Mouse (Mus musculus): ENCODE measurements around the gene Parvg. TPM values are rescaled to one million over a fixed set of nuclear protein-coding genes. Genes with fewer than 3 reads are reported as not detected.

Gene Parvg
- total RNA-seq, 2 experiments from 2014 or later = 0.74 to 0.97 TPM

GRCm38 (mm10) chr15:84348769-84349168, 24.9 kb downstream of the Parvg start:
- intact Hi-C loops (cut with DNase I) = no loop called here
- no peak for DNase-seq

- intact Hi-C loops (cut with DNase I) = no loop called here
- DNase-seq = no peak
These were observed 26.3 kb downstream of the Parvg start for GRCm38 (mm10) chr15:84349915-84350738.

GRCm38 (mm10) chr15:84351342-84351741, 27.5 kb downstream of the Parvg start:
- DNase-seq = no peak
- intact Hi-C loops (cut with DNase I) = no loop called here

- intact Hi-C loops (cut with DNase I) = no loop called here
- no peak for DNase-seq
These were observed 28.4 kb downstream of the Parvg start for GRCm38 (mm10) chr15:84351915-84352844.

GRCm38 (mm10) chr15:84355081-84355480, 31.3 kb downstream of the Parvg start:
- intact Hi-C loops (cut with DNase I) = no loop called here
- no peak for DNase-seq

- intact Hi-C loops (cut with DNase I) = no loop called here
- DNase-seq = no peak
These were observed 40.9 kb downstream of the Parvg start for GRCm38 (mm10) chr15:84364746-84365145.

- intact Hi-C loops (cut with DNase I) = no loop called here
- no peak for DNase-seq
These were observed 42.0 kb downstream of the Parvg start for GRCm38 (mm10) chr15:84365675-84366381.

GRCm38 (mm10) chr15:84366574-84366989, 42.8 kb downstream of the Parvg start:
- intact Hi-C loops (cut with DNase I) = no loop called here
- no peak for DNase-seq

GRCm38 (mm10) chr15:84367402-84367801, 43.6 kb downstream of the Parvg start:
- DNase-seq = no peak
- intact Hi-C loops (cut with DNase I) = no loop called here

- DNase-seq = no peak
- intact Hi-C loops (cut with DNase I) = no loop called here
These were observed 49.0 kb downstream of the Parvg start for GRCm38 (mm10) chr15:84372801-84373200.

GRCm38 (mm10) chr15:84378734-84379133, 54.9 kb downstream of the Parvg start:
- intact Hi-C loops (cut with DNase I) = no loop called here

GRCm38 (mm10) chr15:84380181-84380580, 56.4 kb downstream of the Parvg start:
- intact Hi-C loops (cut with DNase I) = no loop called here
- no peak for DNase-seq

More at GRCm38 (mm10) chr15:84378734-84379133, 54.9 kb downstream of the Parvg start:
- DNase-seq = no peak

- DNase-seq = no peak
- intact Hi-C loops (cut with DNase I) = no loop called here
These were observed 60.2 kb downstream of the Parvg start for GRCm38 (mm10) chr15:84384066-84384465.

GRCm38 (mm10) chr15:84385995-84386565, 62.3 kb downstream of the Parvg start:
- DNase-seq = no peak
- intact Hi-C loops (cut with DNase I) = no loop called here

GRCm38 (mm10) chr15:84388698-84389131, 64.9 kb downstream of the Parvg start:
- no peak for DNase-seq
- intact Hi-C loops (cut with DNase I) = no loop called here

GRCm38 (mm10) chr15:84392131-84392530, 68.3 kb downstream of the Parvg start:
- DNase-seq = no peak
- intact Hi-C loops (cut with DNase I) = no loop called here
